Mouse (Mus musculus): ENCODE data around the gene Tpte.

DNA sequence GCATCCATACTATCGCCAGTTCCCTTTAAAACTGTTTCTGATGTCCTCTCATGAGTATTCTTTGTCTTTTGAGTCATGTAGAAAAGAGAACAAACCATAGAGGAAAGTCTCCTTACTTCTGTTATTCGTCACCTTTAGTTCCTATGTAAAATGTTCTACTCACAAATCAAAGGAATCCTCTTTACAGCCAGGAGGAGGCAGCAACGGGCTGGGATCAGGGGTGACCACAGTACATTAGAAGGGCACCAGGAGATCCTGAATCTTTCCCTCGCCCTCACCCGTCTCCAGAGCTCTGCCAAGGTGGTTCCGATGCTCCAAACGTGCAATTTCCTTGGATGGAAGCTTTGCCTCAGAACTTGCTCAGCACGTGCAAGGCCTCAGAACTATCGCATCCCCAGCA, 28.2 kb downstream of the Tpte start:
- TF ChIP-seq USF1 (IDR thresholded peaks at IDR 0.05; ENCODE audit: low read depth) (no peak), CTCF (IDR thresholded peaks at IDR 0.05; ENCODE audit: control insufficient read depth, insufficient read depth, insufficient read length) (no peak), CEBPB (IDR thresholded peaks at IDR 0.05; ENCODE audit: low read depth) (no peak), MYOD1 (IDR thresholded peaks at IDR 0.05; ENCODE audit: control insufficient read depth, insufficient read length, low read depth) (no peak), MAX (IDR thresholded peaks at IDR 0.05) (no peak), MYOG (IDR thresholded peaks at IDR 0.05; ENCODE audit: control insufficient read depth, extremely low read depth, insufficient read length) (no peak)

Data from C2C12 (cell line).